Mouse (Mus musculus) common myeloid progenitor, adult 5-6 weeks (primary cell): ENCODE data around the gene Zfp987. TPM values are rescaled to one million over a fixed set of nuclear protein-coding genes. Genes with fewer than 3 reads are reported as not detected.
"Not testable (repeated sequence)": the region's sequence is repeated elsewhere in the genome, so short reads cannot be mapped to it uniquely, and the experiment has no call there.

ENCODE experiments used
- ATAC-seq: replicated peaks from 2 replicates; pipeline ENCODE4 v1.8.0; 2016; ENCODE audit warnings: low read depth, mild to moderate bottlenecking, moderate TSS enrichment, inconsistent platforms; ENCODE audit not compliant: poor library complexity, severe bottlenecking
- total RNA-seq: library from RNA; stranded (forward); fragments of 200-1000, 187-1606 nt; gene quantifications from 2 replicates; pipeline ENCODE4 v1.2.3, GENCODE M21; 2017

The Zfp987 gene
- total RNA-seq, 1 experiment from 2014 or later = 0.91 TPM

DNA sequence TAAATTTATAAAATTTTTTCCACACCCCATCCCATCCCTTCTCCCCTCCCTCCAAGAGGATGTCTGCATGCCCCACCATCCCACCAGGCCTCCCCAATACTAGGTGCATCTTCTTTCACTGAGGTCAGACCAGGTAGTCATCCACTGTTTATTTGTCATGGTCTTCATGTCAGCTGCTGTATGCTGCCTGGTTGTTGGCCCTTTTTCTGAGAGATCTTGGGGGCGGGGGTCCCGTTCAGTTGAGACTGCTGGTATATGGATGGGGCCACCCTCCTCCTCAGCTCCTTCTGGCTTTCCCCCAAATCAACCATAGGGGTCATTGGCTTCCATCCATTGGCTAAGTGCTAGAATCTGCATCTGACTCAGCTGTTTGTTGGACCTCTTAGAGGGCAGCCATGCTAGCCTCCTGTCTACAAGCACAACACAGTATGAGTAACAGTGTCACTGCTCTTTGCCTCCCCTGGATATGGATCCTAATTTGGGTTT lies 71.7 kb downstream of the Zfp987 start:
- not testable (repeated sequence) for ATAC-seq

DNA sequence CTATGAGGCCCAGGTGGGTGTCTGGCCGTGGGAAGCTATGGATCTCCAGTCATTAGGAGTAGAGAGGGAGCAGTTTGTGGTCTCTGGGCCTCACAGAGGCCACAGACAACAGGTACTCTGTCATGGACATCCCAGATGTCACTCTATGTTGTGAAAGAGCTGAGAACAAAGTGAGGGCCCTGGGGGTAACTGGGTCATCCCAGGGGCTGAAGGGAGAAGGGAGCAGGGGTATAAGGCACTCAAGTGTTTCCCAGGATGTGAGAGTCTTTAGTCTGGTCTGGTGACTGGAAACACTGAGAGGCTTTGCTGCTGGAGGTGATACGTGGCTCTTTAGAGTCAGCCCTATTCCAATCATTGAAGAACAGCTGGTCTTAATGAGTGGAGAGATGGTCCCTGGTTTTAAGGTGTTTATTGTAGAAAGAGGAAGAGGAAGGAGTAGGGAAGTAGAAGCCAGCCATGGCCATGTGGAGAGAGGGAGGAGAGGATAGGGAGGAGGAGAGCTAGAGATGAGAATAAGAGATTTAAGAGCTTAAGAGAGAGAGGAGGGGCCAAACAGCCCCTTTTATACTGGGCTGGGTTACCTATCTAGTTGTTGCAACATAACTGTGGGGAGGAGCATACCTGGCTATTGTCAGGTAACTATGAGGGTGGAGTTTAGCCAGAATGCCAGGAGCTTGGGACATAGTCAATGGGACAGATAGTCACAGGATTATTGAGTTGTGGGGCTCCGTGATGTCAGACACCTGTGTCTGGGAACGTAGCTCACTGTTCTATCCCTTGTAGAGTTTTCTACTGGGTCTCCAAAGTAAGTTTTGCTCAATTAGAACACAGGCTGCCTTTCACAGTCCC lies 76.5 kb downstream of the Zfp987 start:
- ATAC-seq = not testable (repeated sequence)

Other genes starting within 250 kb of the Zfp987 start
- gene Zfp986, start 228.5 kb upstream of the Zfp987 start, total RNA-seq = not detected in 2 replicates
- gene Zfp600, start 59.5 kb downstream of the Zfp987 start, total RNA-seq = 2.4 TPM in 1 of 2 replicates, not detected in the other